Mouse (Mus musculus): ENCODE data around the gene Ifi35.
"Not testable (repeated sequence)": the region's sequence is repeated elsewhere in the genome, so short reads cannot be mapped to it uniquely, and the experiment has no call there.

Gene Ifi35

DNA sequence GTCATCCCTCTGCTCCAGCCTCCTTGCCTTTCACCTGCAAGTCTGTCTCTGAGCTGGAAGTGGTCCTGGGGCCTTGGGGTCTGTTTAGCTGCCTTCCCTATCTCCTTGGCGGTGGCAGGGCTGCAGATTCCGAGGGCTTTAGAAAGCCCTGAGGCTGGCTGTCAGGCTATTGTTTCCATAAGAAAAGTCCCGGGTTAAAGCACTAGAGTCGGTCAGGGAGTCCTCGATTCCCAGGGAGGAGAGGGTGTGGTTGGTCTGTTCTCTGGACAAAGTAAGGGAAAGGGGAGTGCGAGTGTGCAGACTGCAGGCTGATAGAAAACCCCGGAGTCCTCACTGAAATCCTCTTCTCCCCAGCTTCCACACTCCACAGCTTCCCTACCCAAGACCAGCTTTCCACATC lies 22.0 kb downstream of the Ifi35 start:
- DNase-seq = no peak

DNA sequence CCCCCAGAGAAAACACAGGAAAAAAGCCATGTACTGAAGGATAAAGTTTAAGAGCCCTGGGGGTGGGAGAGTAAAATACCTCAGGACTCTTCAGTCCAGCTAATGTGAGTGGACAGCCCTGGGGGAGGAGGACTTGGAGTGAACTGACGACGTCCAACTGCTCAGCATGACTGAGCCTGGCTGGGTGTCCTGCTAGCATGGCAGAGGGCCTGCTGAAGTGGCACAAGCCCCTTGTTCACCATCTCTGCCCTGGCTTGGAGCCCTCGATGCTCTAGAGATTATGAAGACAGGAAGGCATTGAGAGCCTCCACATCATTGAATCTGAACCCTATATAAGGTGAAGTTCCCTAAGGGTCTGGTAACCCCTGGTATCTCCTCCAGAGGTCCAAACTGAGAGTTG lies 23.7 kb downstream of the Ifi35 start:
- DNase-seq = no peak

DNA sequence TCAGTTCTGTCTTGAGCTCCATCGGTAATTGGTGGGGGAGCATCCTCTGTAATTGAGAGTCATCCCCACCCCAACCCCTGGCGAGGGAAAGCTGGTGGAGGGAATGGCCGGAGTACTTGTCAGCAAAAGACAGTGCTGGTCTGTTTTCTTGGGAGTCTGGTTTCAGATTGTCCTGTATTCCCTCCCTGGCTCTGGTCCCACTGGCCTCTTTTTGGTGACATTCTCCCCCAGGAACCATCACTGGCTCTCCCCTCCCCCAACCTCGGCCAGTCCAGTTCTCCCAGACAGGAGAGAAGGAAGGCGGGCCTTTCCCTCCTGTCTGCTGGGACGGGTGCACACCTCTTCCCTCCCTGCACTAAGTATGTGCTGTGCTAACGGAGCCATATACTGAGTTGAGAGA lies 24.1 kb downstream of the Ifi35 start:
- no peak for DNase-seq

DNA sequence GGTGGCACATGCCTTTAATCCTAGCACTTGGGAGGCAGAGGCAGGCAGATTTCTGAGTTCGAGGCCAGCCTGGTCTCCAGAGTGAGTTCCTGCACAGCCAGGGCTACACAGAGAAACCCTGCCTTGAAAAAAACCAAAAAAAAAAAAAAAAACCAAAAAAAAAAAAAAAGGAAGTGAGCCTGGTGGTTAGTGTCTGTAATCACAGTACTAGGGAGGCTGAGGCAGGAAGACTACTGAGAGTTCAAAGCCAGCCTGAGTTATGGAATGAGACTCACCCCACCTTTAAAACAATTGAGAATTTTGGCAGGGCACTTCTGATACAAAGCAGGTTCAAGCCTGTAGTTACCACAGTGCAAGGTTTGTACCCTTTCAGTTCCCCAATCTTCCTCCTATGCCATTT lies 25.5 kb downstream of the Ifi35 start:
- not testable (repeated sequence) for DNase-seq

DNA sequence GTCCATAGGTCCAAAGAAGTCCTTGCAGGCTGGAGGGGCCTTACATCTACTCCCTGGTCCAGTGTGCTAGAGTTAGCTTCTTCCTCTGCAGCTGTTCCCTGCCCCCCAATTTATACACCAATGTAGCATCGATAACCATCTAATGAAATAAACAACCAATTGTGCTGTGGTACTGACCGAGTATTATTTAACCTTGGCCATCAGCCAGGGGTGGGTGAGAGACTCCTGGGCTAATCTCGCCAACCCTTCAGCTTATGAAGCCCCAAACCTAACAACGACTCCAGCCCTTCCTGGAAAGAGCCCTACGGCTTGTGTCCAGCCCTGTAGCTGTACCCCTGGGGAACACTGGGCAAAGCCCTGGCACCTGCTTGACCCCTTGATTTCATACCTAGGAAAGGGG lies 26.1 kb downstream of the Ifi35 start:
- no peak for DNase-seq

DNA sequence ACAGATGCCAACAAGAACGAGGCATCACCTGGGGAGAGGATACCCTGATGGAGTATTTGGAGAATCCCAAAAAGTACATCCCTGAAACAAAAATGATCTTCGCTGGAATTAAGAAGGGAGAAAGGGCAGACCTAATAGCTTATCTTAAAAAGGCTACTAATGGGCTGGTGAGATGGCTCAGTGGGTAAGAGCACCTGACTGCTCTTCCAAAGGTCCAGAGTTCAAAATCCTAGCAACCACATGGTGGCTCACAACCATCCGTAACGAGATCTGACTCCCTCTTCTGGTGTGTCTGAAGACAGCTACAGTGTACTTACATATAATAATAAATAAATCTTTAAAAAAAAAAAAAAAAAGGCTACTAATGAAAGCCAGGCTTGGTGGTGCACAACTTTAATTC lies 28.2 kb downstream of the Ifi35 start:
- not testable (repeated sequence) for DNase-seq

DNA sequence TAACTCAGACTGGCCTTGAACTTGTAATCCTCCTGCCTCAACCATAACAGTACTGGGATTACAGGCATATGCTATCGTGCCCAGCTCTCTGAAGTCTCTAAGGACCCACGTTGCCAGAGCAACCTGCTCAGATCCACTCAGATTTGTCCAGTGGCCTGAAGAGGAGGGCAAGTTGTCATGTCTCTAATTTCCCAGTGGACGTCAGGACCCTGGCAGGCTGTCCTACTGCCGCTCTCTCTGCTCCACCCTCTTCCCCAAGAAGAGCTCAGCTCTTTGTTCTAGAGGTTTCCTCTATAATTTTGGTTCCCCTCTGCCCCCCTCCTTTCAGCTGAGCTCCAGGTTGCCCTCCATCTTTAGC lies 29.0 kb downstream of the Ifi35 start:
- DNase-seq = no peak

DNA sequence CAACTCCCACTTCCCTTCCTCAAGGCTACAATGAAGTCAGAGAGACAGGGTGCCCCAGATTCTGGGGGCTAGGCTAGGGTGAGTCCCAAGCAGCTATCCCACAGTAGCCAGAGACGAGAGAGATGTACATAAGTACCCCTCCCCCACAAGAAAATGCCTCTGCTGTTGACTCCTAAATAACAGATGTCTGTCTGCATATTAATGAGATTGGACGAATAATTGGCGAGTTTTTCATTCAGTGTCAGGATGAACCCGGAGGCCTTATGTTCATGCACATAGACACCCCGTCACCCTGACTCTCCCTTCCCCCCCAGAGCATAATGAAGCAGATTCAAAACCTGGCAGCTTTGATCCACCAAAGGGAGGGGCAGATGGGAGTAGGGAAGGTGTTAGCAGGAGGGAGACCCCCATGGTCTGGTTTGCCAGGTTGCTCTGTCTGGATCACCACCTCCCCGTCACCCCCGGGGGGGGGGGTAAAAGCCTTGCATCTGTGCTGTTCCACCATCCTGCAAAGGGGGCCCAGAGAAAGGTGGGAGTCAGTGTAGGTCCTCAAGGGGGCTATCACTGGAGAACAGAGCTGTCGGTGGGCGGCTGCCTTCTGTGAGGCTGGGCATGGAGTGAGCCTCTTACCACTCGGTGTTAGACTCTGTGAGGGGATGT lies 29.5 kb downstream of the Ifi35 start:
- DNase-seq = no peak

DNA sequence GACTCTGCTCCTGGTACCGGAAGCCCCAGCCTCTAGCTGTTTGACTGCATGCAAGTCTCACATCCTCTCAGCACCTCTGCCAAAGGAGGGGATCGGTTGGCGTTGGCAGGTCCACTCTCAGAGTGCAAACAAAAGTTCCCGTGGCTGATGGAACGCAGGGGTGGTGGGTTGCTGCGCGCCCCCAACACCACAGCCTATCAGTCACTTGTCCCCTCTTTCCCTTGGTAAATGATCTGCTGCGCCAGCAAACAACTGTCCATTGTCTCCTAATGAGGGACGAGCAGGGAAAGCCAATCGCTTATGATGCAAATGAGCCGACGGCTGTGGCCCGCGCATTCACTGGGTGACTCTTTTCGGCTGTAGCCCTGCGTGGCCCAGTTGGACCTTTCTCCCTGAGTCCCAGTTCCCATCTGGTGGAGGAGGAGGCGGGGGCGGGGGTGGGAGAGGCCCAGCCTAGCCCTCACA lies 31.0 kb downstream of the Ifi35 start:
- peak in 1 of 2 experiments; percentile 27 for DNase-seq

DNA sequence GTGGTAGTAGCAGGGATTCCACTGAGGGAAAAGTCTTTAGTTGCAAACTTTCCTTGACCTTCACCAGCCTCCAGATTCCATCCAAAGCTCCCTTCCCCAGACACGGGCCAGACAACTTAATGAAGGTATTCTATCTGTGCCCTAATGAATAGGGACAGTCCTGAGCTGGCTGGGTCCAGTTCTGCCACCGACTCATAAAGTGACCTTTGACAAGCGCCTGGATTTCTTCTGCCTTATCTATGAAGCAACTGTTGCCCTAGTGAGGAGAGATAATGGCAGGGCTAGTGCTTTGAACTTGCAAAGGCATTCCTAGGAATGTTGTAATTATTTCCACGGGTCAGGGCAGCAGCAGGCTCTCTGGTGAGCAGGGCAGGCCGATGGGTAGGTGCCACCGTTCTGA lies 32.7 kb downstream of the Ifi35 start:
- DNase-seq = no peak

DNA sequence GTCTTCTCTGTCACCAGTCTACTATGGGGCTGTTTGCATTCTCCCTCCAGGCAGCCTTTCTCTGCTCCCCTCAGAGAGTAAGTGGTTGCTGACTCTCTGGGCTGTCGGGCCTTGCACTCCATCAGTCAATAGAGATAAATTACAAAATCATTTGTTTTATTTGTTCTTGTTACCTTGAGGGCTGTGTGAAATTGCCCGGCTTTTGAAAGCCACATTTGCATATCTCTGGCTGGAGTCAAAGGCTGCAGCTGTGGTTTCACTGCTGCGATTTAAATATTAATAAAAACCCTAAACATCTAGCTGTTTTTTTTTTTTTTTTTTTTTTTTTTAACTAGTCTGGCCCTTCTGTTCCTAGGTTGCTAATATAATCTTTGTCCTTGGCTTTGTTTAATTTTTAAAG lies 35.6 kb downstream of the Ifi35 start:
- no peak for DNase-seq

DNA sequence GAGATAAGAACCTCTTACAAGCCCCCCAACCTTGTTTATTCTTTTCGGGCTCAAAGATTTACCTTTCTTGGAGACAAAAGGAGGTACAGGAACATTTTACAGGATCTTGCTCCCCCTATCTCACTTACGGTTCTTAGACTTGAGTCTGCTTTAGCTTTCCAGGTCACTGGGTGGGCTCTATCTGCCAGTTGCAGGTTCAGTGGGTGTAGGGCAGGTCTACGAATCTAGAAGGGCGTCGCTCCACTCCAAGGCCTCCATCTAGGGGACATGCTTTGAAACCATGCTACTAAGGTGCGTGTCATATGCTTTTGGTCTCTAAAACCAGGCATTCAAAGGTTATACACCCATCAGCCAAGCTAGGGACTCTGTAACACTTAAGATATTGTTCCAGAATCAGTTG lies 36.0 kb downstream of the Ifi35 start:
- DNase-seq = no peak

DNA sequence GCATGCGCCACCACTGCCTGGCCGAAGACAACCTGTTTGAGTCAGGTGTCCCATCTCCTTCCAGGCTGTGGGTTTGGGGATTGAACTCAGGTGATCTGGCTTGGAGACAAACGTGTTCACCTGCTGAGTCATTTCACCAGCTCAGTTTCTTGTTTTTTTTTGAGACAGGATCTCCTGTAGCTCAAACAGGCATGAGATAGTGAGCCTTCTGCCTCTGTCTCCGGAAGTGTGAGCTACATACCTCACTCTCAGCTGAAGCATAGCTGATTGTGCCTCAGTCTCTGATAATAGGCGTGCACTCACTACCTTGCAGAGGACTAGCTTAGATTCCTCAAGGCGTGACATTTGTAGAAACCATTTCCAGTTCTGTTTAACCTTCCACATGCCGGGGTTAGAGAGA lies 36.6 kb downstream of the Ifi35 start:
- DNase-seq = no peak

DNA sequence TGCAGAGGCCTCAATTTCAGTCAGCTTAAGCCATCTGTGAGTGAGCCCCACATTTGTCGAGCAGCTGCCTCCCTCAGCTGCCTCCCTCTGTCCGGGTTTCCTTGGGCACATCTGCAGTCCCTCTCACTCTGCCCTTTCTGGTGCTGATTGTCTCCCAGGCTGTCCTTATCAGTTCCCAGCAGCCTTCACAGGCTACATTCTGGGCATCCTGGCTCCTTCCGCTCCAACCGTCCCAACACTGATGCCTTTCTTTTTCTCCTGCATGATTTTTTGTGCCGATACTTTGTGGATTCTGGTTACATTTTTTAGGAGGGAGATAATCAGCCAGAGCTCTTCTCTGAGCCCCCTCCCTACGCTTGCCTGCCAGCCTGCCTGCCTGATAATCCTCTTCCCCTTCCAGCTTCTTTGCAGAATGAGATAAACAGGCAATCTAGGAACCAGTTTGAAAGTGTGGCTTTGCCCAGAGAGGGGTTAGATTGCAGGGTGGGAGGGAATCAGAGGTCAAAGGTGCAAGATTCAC lies 37.4 kb downstream of the Ifi35 start:
- no peak for DNase-seq

DNA sequence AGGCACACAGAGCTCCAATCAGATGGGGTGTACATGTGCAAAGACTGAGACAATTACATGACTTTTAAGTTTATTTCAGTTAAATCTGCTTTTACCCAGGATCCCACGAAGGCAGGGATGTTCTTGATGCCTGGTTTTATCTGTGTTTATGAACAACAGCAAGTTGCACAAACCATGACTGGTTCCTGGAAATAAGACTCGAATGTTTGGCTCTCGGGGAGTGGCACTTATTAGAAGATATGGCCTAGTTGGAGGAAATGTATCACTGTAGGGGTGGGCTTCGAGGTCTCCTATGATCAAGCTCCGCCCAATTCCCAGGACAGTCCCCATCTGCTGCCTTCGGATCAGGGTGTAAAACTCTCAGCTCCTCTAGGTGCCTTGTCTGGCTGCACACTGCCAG lies 37.9 kb downstream of the Ifi35 start:
- DNase-seq = no peak

DNA sequence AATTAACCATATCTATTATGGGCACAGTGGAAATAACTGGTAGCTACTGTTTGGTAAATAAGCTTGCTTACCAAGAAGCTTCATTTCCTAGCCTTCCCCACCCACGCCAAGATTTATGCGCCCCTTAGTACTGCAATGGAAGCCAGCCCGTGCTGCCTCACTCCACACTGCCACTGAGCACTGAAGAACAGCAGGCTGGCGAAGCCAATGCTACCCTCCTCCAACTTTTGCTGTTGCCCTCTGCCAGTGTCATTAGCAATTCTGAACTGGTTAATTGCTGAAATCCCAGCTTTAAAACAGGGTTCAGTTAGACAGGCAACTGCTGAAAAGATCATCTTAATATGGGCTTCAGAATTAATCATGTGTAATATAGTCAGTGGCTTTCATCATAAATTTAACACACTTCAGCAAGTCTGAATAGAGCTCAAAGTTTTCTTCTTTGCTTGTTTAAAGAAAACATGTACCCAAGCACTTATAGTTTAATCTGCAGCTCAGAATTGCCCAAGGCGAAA lies 58.1 kb downstream of the Ifi35 start:
- DNase-seq = no peak

DNA sequence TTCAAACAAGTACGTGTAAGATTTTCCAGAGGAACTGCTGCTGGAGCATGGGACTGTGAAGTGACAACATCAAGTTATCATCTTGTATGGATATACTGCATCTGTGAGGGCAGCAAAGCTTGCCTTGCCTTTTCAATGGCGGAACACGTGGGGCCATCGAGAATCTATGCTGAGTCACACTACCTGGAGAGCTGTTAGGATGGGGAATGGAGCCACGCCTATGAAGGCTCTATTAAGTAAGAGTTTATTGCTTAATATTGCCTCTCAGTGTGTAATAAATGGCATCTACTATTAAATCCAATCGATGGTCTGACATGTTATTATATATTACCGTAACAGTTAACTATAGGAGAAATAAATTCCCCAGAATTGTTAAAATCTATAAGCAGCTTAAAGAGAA lies 58.9 kb downstream of the Ifi35 start:
- no peak for DNase-seq

All from kidney, postnatal 36 days (tissue).